Mouse (Mus musculus) gastrocnemius, postnatal 25 days (tissue): Measurements from ENCODE around the gene Bpi. TPM values are rescaled to one million over a fixed set of nuclear protein-coding genes. Genes with fewer than 3 reads are reported as not detected.

Source experiments
- DNase-seq: peaks from one replicate; pipeline ENCODE4 v3.0.0; 2022
- long read RNA-seq, 2 experiments: library from polyadenylated mRNA; stranded (forward); transcript quantifications; one replicate each; pipeline ENCODE4 v2.0.0; 2021
- total RNA-seq, 2 experiments: library from RNA; stranded (reverse); gene quantifications; 1 replicate in 1 of 2; 2 replicates in 1 of 2; pipeline ENCODE4 v1.2.3; 2021

The Bpi gene
- not detected for total RNA-seq
- long read RNA-seq, experiment 1, partial matches to known transcripts: 0 of 1 reads
- long read RNA-seq, experiment 1, other reads (novel, unspliced or antisense): 1 of 1 reads
- long read RNA-seq, experiment 2: 0 reads

DNA sequence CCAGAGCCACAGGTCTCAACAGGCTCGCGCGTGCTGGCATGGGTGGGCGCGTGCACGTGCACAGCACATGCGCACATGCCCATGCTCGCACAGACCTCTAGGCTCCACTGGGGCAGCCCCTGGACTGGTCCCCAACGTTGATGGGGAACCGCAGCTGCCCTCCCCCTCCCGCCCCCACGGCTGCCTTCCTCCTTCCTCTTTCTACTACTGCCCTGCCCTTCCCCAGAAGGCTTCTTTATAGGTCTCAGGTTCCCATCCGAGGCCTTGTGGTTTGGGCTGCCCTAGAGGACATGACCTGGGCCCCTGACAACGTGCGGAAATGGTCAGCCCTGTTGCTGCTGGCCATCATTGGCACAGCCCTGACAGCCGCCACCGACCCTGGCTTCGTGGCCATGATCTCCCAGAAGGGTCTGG, at the start of gene Bpi:
Gene Bpi (plus strand): TSS at position 90 of the 414 bp plus-strand sequence.
- no peak for DNase-seq

DNA sequence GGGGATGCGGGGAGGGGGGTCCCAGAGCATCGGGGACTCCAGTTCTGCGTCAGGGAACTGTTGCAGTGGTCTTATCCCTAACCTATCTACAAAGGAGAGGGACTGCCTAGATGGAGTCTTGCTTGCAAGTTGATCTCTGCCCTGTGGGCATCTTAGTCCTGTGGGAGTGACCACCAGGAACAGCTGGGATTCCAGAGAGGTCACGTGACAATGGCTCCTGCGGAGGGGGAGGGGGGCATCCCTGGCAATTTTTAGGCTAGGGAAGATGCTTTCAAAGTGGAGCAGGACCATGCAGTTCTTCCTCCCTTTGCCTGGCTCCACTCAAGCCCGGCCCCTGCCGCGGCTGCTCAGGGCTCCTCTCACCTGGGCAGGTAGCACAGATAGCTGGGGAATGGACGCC, 48.1 kb upstream of the Bpi start:
- DNase-seq: no peak

DNA sequence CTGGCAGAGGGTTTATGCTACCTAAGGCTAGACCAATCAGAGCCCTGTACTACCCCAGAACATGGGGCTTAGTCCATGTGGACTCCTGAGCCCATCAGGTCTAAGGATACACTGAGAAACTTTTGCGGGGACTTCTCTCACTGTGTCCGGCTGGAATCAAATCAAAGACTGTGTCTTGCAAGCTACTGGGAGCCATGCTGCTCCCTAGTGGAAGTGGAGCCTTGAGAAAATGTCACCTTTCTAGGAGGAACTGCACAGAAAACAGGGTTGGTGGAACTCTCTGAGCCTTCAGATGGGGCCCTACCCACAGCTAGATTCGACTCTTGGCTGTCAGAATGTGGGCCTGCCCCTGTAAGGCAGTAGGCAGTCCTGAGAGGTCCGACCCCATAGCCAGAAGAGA, 47.4 kb upstream of the Bpi start:
- DNase-seq: no peak

DNA sequence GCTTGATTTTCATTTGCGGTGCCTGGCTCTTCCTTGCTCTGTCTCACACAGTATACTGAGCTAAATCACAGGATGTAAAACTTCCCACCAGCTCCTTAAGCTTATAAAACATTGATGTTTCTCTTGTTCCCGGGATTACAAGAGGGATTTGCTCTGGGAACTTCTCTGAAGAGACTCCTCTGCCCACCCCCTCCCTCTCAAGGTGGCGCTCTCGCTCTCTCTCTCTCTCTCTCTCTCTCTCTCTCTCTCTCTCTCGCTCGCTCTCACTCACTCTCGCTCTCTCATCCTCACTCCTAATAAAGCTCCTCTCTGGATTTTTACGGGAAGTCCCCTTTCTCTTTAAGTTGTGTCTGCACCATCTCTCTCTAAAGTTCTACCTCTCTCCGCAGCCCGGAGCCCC, 46.9 kb upstream of the Bpi start:
- DNase-seq: no peak

DNA sequence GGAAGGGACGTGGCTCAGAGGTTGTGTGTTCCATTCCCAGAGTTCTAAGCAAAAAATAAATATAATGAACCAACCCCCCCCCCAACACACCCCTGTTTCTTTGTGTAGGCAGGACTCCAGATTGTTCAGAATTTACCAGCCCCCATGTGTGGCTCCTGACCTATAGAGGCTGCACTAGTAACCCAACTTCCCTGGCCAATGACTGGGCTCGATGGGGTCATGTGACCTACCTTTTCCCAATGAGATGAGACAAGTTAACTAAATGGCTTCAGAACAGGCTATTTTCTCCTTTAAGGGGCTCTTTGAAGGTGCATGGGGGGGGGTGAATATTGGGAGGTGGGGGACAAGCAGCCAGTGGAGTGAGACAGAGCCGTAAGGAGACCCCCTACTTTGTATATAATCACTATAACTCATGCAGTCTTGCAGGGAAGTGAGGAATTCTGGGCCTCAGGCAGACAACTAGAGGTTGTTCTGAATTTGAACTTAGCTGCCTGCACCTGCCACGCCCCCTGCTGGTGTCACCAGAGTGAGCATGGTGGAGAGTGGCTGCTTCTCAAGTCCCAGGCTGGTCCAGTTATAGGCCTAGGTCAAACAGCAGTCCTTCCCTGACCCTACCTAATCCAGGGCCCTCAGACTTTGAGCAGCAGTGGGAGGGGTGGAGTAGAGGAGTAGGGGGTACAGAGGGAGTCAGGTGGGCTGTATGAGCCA, 46.0 kb upstream of the Bpi start:
- DNase-seq: no peak

DNA sequence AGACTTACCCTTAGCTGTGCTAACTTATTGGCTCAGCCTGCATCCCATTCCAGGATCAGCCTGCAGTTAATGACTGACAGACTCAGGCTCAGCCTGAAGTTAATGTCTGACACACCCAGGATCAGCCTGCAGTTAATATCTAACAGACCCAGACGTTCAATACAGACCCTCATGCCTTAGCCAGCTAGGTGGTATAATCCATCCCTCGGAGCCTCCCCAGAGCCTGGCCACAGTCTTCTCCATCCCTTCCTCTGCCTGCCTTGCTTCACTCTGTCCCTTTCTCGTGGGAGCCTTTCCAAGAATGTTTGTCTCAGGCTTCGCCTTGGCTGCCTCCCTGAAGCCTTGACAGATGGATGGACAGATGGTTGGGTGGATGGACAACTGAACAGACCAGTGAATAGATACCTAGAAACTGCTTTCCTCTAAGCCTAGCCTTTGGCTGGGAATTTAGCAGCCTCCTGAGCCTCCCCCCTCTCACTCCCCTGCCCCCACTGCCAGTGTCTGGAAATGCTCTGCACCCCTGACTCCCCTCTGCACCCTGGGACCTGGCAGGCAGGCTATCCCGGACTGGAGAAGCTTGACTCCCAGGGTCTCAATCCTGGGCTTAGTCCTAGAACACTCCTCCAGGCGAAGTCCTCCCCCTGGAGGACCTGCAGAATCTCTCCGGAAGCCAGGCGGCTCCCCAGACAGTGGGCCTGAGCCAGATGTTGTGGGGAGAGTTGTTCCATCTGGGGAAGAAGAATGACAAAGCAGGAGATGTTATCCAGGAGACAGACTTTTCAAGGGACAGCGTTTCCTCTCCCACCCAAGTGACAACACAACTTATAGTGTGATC, 42.4 kb upstream of the Bpi start:
- DNase-seq: peak; percentile 62

DNA sequence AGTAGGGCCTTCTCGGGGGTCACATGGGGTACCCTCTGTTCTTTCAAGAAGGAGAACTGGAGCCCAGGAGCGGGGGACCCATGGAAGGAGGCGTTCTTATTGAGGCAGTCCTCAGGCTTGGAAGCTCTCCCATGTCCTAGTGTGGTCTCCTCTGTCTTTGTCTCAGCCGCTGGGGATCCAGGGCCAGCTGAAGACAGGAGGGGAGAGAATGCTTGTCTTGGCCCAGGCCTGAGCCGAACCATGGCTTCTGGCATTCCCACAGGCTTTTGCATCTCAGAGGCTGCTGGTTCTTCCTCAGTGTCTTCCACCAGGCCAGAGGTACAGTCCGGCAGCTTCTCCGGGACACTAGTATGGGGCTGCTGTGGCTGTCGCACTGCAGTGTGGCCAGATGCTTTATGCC, 41.4 kb upstream of the Bpi start:
- DNase-seq: no peak

DNA sequence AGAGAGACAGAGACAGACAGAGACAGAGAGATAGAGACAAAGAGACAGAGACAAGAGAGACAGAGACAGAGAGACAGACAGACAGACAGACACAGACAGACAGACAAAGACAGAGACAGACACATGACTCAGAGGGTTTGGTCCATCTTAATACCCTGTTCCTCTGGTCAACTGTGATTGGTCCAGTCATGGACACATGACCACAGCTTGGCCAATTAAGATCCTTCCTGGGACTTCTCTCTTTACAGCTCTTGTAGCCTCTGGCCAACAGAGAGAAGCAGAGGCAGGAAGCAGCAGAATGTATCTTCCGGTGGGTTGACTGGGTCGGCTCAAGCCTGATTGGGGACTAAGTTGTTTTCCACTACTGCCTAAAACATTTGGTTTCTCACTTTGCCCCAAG, 38.3 kb upstream of the Bpi start:
- no peak for DNase-seq

DNA sequence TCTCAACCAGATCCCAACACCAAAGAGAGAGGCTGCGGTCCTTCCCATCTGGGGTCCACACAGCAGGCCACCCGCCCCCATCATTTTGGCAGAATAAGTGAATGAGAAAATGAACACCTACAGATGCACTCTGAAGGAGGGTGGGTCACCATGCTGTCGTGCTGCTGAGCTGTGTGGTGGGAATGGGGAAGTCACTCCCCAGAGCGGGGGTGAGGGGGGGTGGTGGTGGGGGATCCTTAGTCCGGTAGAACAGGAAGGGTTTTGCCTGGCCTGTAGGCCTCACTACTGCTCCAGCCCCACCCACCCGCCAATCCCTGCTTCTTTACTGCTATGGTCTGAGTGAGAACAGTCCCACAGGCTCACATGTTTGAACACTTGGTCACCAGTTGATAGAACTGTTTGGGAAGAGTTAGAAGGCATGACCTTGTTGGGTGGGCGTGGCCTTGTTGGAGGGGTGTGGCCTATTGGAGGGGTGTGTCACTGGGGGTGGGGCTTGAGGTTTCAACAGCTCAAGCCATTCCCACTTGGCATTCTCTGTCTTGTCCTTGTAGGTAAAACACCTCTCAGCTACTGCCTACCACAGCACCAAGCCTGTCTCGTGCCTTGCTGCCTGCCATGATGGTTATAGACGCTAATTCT, 36.3 kb upstream of the Bpi start:
- no peak for DNase-seq

DNA sequence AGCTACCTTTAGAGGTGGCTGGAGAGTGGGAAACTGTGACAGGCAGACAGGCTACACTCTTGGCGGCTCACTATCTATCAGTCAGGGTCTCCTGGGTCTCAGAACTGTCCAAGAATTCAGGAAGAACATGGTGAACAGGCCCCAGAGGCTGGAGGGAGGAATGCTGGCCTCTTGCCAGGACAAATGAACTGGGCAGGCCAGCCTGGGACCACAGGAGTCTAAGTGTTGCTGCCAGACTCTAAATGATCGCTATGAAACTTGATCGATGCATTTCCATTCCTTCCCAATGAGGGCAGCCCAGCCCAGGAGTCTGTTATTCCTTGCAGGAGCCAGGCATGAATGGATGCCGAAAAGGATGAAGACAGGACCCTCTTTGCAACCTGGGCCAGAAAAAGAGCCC, 35.2 kb upstream of the Bpi start:
- DNase-seq: peak; percentile 81

DNA sequence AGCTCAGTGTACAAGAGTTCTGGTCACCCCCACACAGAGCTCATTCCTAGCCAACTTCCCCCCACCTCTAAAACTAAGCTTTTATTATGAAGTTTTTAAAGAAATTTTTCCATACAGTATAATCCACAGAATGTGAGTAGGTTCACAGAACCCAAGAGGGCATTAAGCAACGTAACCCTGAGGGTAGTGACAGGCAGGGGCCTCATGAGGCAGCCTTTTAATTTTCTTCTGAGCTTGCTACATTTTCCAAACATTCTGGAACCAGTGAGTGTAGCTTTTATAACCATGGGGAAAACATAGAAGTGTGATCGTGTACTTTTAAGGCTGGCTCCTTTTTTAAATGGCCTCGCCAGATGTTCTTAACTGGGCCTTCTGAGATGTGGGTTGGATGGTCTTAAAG, 34.4 kb upstream of the Bpi start:
- no peak for DNase-seq

DNA sequence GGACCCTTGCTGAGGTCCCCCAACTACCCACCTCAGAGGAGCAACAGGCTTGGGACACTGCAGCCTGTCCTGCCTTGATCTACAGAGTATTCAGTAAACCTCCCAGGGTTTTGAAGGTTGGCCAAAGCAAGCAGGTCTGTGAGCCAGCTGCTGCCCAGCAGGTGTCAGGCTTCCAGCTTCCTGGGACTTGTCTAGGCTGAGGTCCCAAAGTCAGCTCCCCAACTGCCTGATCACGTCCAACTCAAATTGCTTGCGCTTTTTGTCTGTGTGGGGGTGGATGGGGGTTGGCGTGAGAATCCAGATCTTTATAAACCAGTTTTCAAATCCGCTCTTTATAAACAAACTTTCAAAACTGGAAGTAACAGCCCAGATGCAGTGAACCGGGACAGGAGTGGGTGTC, 32.6 kb upstream of the Bpi start:
- DNase-seq: peak; percentile 76

DNA sequence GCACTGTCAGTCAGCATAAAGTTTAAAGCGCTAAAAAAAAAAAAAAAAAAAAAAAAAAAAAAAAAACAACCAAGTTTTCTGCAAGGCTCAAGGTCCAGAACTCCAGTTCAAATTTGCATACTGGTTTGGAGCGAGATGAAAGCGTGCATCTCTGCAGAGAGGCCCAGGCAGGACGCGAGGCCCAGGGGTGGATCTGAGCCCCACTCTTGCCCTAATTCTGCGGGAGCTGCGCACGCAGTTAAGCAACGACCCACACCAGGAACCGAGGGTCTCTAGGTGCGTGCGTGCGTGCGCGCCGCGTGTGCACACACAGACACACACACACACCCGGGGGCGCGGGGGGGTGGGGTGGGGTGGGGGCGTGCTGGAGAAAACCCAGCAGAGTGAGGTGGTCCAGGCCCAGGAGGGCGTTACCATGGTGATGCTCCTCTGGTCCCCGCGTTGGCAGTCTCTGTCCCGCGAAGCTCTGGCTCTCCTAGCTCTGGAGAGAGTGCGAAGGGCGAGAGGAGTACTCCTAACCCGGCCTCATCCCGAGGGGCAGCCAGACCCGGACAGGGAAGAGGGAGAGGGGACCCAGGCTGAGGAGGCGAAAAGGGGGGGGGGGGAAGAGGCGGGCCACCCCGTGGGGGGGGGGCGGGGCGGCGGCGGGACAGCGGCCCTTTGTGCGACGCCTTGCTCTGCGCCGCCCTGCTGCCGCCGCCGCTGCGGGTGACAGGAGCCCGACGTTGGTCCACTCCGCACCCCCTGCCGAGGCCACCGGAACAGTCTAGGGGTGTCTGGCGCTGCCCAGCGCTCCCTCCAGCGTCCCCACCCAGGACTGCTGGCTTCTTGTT, 29.0 kb upstream of the Bpi start, which contains the start of gene D630003M21Rik:
Gene D630003M21Rik (minus strand): TSS at position 553 of the 833 bp plus-strand sequence.
- DNase-seq: no peak

DNA sequence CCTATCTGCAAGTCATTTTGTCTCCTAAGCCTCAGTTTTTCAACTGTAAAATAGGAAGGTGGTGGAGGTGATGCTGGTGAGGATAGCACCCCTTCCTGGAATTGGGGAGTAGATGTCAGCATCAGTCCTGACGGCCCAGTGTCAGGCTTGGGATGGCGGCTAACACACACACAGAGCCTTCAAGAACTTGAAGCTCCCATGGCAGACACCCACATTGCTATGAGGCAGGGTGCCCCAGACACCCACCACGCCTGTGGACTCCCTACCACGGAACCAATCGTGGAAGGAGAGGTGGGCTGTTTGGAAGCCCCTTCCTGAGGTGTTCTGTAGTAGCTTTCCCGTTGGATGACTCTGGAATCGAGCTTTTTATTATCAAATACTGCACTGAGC, 28.4 kb upstream of the Bpi start:
- DNase-seq: no peak

DNA sequence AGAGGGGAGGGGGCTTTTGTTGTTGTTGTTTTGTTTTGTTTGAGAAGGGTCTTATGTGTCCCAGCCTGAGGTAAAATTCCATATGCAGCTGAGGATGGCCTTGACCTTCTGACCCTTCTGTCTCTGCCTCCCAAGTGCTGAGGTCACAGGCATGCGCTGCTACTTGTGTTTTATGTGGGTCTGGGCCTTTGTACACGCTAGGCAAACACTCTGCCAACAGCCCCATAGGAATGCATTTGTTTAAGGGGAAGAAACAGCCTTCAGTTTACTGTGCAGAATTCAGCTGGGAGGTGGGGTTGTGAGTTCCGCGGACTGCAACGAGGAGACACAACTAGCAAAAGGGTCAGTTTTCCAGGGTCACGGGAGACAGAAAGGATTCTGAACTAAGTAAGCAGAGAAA, 27.3 kb upstream of the Bpi start:
- DNase-seq: no peak

DNA sequence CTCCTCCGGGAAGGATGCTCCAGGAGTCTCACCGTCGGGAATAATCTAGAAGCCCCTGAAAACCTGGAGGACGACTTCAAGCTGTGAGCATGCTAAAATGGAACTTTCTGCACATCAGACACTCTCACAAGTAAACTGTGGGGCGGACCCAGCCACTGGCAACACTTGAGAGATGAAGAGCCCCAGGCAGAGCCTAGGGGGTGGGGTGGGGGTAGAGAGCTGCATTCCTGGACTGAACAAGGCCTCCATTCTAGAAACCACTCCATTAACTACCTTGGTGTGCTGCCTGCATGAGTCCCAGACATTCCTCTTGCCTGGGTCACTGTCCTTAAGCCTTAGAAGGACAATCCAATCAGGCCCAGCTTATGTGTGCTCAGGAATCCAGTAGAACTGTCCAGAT, 26.8 kb upstream of the Bpi start:
- no peak for DNase-seq

DNA sequence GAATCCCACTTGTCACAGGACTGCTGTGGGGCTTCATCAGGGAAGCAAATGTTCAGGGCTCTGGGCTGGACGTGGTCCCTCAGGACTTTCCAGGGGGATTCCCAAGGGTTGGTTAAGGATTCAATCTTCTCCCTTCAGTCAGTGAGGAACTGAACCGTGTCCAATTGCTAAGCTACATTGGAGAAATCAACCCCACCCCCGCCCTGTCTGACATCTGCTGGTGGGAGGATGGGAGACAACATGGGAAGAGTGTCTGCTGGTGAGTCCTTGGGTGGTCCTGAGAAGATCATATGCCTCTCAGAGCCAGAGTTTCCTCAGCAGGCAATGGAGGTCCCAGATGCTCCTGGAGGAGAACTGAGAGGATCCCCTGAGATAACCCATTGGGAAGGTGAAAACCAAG, 25.5 kb upstream of the Bpi start:
- no peak for DNase-seq

DNA sequence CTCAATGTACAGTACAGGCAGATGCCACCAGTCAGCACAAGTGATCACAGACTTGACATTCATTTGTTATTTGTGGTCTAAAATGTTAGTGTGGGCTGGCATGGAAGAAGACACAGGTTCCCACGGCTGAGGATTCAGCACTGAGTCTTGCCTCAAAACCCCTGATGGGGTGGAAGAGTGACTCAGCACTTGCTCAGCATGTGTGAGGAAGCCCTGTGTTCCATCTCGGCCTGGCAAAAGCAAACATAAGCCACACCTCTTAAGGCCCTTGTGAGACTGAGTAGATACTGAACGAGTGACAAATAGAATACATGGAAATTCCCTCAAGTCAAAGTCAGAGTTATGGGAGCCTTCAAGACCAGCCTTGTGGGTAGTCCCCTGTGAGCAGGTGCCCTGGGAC, 24.8 kb upstream of the Bpi start:
- DNase-seq: no peak

DNA sequence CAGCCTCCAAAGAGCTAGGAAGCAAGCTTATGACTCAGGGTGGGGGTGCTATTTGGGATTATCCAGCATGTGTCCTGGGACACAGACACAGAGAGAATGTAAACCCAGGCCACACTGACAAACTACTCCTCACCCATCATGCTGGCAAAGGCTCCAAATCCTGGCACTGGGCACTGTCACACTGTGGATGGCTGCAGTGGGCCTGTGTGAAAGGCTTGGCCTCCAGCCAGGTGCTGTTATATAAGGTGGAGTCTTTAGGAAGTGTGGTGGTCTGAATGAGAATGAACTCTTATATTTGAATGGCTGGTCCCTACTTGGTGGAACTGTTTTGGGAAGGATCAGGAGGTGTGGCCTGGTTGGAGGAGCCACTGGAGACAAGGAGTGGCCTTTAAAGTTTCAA, 21.2 kb upstream of the Bpi start:
- no peak for DNase-seq

DNA sequence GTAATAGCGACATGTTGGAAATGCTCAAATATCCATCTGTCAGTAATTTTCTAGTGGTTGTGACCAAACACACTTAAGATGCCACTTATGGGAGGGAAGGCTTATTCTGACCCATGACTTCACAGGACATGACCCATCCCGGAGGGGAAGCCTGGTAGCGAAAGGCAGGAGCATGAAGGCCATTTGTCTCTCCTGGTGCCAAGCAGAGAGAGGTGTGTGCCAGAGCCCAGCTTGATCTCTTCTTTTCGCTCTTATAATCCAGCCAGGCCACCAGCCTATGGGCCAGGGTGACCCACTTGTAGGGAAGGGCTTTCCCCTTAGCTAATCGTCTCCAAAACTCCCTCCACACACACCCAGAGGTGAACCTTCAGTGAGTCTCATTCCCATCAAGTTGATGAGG, 19.8 kb upstream of the Bpi start:
- DNase-seq: no peak

DNA sequence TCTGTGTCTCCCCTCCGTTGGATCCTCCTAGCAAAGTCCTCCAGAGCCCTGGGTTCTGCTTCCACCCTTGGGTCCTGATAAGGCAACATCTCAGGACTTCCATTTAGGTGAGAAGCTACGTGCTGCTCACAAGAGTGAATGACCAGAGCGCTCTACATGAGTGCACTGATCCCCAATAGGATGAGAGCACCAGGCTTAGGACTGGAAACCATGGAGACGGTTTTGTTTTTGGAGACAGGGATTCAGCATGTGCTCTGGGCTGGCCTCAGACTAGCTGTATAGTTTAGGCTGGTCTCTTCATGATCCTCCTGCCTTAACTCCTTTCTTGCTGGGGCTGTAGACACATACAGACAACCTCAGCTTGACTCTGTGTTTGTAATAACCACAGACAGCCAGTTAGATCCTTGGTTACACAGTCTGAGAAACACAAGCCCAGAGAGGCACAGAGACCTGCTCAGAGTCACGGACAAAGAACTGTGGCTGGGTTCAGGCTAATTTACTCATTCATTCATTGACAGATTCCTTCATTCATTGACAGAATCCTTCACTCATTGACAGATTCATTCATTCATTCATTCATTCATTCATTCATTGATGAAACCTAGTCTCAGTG, 16.7 kb upstream of the Bpi start:
- DNase-seq: no peak
